Mouse (Mus musculus) brain, embryonic 14.5 days (tissue): ENCODE results near the gene Snai3.

Source experiments
- CTCF ChIP-seq: fragments of 200-500 bp; IDR thresholded peaks from 2 replicates; pipeline ENCODE4 v1.5.1; 2012; ENCODE audit warnings: inconsistent platforms, mild to moderate bottlenecking, moderate library complexity, borderline replicate concordance; ENCODE audit not compliant: insufficient read depth, insufficient read length; ENCODE audit errors: extremely low read depth
- POLR2A ChIP-seq: fragments of 200-500 bp; IDR thresholded peaks from 2 replicates; pipeline ENCODE4 v1.6.1; 2012; ENCODE audit warnings: mild to moderate bottlenecking, inconsistent platforms, borderline replicate concordance; ENCODE audit not compliant: poor library complexity, insufficient read depth, insufficient read length, severe bottlenecking; ENCODE audit errors: extremely low read depth

GRCm38 (mm10) chr8:122454409-122454808 is 6.1 kb downstream of the Snai3 start:
- no peak for TF ChIP-seq CTCF
- no peak for TF ChIP-seq POLR2A
